Mouse (Mus musculus): ENCODE data around the gene Adamtsl5. TPM values are rescaled to one million over a fixed set of nuclear protein-coding genes. Genes with fewer than 3 reads are reported as not detected.
A peak's percentile ranks its signal among the peaks of the same experiment; 100 is the strongest.

Adamtsl5 gene
- total RNA-seq, 2 experiments from 2014 or later, result 7.5 to 10.0 TPM

DNA sequence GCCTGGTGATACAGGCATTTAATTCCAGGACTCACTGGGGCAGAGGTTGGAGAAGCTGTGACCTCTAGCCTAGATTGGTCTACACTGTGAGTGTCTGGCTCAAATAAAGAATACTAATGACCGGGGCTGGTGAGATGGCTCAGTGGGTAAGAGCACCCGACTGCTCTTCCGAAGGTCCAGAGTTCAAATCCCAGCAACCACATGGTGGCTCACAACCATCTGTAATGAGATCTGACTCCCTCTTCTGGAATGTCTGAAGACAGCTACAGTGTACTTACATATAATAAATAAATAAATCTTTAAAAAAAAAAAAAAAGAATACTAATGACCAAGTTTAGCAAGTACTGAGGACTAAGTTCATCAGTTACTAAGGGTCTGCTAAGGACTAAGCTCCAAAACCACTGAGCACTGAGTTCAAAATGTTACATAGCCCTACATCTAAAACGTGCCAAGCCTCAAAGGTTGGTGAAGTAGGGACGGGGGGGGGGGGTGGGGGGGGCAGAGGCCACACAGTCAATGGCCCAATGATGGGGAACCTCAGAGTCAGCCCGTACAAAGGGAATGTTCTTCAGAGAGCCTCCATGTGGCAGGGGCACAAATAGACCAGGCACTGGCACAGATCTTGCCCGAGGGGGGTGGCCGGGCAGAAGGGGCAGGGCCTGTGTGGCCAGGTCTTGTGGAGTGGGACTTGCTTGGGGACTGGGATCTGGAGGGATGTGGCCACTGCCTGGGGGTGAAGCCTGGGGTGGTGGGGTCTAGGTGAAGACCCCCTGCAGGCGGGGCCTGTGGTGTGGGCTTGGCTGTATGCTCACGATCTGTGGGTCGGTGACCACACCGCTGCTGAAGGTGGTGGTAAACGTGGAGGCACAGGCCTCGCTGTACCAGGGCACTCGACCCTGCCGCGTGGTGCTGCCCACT lies 23.8 kb downstream of the Adamtsl5 start:
- intact Hi-C loops (cut with DNase I), result no loop called here
- no peak for DNase-seq (ENCODE audit: low spot score in 2 of 2)

DNA sequence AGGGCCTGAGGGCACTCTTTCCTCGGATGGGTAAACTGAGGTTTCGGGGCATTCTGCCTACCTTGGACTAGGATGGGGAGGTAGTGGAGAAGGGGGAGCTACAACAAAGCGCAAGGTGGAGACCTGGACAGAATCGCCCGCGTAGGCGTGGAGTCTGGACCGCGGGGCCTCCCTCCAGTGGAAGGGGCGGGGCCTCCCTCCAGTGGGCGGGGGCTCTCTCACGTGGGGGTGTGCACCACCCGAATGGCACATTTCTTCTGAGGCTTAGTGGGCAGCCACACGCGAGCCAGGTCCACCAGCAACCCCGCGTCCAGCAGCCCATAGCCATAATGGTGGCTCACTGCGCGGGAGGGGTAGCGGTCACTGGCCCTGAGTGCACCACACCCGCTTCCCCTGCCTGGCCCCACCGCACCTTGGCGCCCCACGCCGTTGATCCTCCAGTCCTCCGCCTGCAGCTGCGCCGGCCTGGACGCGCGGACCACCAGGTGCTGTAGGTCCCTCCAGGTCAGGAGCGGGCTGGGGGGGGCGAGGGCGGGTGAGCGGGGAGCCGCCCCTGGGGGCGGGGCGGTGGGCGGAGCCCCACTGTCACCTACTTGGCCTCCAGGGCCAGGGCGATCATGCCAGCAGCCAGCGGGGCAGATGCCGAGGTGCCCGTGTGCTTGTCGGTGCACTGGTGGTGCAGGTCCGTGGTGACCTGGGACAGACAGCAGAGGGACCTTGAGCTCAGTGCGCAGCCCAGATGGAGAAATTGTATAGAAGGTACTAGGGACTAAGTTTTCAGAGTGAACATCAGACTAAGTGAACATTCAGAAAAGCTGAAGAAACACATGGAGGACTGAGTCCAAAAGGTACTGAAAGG lies 24.7 kb downstream of the Adamtsl5 start:
- intact Hi-C loops (cut with DNase I), result no loop called here
- DNase-seq (ENCODE audit: low spot score in 2 of 2), result no peak

DNA sequence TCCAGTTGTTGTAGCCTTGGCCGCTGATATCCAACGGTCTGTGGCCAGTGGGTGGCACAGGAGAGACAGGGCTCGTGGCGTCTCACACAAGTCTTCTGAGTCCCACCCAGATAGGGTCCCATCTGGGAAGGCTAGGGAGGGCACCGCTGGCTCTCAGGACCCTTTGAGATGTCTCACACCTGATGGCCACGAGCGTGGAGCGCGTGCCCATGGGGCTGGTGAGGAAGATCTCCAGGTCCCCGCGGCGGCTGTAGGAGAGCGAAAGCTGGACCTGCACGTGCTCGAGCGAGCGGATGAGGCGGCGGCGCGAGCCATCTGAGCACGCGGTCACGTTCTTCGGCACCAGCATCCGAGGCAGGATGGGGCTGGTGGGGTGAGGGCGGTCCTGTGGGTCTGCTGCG lies 25.4 kb downstream of the Adamtsl5 start:
- intact Hi-C loops (cut with DNase I), result no loop called here
- no peak for DNase-seq (ENCODE audit: low spot score in 2 of 2)

DNA sequence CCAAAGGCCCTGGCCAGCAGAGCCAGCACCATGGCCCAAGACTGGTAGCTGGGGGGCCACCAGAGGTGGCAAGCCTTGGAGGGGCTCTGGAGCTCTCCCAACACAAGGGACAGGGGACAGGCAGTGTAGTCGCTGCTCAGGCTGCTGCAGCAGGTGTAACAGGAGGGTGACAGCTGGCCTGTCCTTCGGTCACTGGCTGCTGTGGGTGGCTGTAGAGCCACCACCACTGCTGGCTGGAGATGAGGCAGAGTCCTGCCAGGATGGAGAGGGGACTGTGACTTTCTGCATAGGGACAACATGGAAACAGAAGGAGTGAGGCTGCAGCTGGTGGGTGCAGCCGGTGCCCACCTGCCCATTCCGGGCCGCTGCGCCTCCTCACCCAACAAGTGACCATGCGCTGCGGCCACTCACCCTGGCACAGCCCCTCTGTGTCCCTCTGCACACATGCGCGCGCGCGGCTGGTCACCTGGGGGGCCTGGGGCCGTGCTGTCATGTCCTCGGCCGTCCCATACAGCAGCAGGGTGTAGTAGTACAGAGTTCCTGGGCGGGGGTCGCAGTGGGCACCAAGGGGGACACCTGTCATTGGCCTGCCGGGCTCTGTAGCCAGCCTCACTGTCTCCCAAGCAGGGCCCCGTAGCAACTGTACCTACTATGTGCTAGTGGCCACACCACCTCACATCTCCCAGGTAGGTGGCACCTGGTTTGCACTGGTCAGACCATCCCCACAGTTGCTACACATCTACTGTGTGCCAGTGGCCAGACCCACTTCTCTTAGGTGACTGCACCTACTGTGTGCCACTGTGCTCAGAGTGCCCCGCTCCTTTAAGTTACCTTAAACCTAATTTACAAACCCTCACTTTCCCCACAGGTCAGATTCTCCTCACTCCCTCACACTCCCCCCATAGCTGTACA lies 26.3 kb downstream of the Adamtsl5 start:
- intact Hi-C loops (cut with DNase I), result no loop called here

DNA sequence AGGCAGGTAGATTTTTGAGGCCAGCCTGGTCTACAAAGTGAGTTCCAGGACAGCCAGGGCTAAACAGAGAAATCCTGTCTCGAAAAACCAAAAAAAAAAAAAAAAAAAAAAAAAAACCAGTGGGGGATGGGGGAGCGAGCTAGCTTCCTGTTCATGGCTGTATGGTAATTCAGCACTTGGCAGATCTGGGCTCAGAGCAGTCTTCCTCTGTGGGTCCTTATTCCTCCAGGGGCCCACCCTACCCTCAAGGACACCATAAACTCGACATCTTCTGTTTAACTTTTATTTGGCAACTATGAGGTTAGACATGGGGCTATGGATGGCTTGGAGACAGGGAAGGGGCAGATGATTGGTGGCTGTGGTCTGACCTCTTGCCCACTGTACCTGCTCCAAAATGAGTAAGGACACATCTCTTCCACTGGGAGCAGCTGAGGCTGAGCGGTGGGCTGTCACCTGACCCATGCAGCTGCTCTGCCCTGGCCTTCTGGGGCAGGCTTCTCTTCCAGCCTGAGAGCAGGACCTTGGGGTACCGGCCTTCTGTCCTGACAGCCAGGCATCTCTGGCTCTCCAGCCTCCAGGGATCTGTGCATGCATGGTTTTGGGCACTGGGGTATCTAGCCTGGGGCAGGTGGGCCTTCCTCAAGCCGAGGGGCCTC lies 27.1 kb downstream of the Adamtsl5 start:
- DNase-seq (ENCODE audit: low spot score in 2 of 2), result no peak
- intact Hi-C loops (cut with DNase I), result no loop called here

More for the DNA sequence above, 26.3 kb downstream of the Adamtsl5 start:
- DNase-seq (ENCODE audit: low spot score in 2 of 2), result no peak

DNA sequence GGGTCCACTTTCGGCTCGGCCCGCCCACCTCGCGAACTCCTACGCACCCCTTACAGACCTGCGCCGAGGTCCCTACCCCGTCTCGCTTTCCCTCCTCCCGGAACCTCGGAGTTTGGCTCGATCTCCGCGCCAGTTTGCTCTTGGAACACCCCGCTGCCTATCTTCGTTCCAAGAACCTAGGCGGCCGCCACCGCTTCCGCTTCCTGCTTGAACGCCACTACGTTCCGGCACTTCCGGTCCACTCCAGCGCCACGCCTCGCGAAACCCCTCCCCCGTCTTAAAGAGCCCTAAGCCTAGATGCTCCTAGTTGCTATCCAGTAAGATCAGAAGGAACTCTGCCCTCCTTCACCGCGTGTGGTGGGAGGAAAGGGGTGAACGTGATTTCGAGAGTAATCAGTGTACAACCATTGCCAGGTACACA lies 27.9 kb downstream of the Adamtsl5 start, which contains the start of gene 2310011J03Rik:
2310011J03Rik (minus strand) TSS at position 198 of the 421 bp plus-strand sequence.
- intact Hi-C loops (cut with DNase I), result no loop called here
- DNase-seq (ENCODE audit: low spot score in 2 of 2), result peak; percentile 93

DNA sequence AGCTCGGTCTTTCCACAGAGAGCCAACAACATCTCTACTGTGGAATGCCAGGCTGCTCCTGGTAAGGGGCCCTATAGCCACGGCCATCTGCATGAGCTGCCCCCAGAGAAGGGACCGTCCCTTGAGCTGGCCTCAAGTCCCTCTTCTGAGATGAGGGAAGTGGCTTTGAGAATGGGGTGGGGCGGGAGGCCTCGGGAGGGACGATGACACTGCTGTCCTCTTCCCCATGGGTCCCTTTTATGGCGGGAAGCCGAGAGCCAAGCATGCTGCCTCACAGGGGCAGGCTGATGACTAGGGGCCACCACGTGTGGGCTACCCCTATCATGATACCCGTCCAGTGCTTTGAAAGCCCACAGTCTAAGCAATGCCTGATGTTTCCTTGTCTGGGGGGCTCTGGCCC lies 31.2 kb downstream of the Adamtsl5 start:
- DNase-seq (ENCODE audit: low spot score in 2 of 2), result no peak
- intact Hi-C loops (cut with DNase I), result no loop called here

DNA sequence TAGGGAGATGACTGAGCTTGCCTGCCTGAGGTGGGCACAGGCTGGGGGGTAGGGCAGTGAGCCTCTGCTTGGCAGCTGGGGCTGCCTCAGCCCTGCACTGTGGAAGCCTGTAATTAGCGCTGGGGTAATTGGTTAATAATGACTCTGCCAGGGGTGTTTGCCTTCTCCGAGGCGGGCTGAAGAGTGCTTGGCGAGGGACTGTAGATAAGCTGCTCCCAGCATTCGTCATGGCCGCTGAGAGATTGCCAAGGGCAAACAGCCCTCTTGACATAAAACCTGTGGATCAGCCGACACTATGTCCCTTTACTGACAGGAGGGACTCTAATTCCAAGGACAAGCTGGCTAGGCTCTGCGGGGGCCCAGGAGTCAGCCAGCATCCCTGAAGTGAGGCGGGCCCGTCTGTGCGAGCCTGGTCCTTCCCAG lies 31.8 kb downstream of the Adamtsl5 start:
- intact Hi-C loops (cut with DNase I), result no loop called here
- DNase-seq (ENCODE audit: low spot score in 2 of 2), result peak in 1 of 2 experiments; percentile 23

DNA sequence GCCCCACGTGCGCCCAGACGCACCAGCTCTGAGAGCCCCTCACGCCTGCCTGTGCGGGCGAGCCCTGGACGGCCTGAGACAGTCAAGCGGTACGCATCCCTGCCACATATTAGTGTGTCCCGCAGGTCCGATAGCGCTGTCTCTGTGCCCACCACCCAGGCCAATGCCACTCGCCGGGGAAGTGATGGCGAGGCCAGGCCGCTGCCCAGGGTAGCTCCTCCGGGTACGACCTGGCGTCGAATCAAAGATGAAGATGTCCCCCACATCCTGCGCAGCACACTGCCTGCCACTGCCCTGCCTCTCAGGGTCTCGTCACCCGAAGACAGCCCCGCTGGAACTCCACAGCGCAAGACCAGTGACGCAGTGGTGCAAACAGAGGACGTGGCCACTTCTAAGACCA lies 32.9 kb downstream of the Adamtsl5 start:
- intact Hi-C loops (cut with DNase I), result no loop called here
- peak in 1 of 2 experiments; percentile 18 for DNase-seq (ENCODE audit: low spot score in 2 of 2)

DNA sequence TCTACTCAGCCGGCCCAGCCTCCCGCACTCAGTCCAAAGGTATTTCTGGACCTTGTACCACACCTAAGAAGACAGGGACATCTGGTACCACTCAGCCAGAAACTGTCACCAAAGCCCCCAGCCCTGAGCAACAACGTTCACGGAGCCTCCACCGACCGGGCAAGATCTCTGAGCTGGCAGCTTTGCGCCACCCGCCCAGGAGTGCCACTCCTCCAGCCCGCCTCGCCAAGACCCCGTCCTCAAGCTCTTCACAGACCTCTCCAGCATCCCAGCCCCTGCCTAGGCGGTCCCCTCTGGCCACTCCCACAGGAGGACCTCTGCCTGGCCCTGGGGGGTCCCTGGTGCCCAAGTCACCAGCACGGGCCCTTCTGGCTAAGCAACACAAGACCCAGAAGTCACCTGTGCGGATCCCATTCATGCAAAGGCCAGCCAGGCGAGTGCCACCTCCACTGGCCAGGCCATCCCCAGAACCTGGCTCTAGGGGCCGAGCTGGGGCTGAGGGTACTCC lies 33.7 kb downstream of the Adamtsl5 start:
- DNase-seq (ENCODE audit: low spot score in 2 of 2), result no peak
- intact Hi-C loops (cut with DNase I), result no loop called here

DNA sequence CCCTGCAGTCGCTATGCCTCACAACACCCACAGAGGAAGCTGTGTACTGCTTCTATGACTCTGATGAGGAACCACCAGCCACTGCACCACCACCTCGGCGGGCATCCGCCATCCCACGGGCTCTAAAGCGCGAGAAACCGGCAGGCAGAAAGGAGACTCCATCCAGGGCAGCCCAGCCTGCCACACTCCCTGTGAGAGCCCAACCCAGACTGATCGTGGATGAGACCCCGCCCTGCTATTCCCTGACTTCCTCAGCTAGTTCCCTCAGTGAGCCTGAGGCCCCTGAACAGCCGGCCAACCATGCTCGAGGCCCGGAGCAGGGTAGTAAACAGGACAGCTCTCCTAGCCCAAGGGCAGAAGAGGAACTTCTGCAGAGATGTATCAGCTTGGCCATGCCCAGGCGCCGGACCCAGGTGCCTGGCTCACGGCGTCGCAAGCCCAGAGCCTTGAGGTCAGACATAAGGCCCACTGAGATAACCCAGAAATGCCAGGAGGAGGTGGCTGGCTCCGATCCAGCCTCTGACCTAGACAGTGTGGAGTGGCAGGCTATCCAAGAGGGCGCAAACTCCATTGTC lies 34.5 kb downstream of the Adamtsl5 start:
- DNase-seq (ENCODE audit: low spot score in 2 of 2), result peak in 1 of 2 experiments; percentile 17
- intact Hi-C loops (cut with DNase I), result no loop called here

DNA sequence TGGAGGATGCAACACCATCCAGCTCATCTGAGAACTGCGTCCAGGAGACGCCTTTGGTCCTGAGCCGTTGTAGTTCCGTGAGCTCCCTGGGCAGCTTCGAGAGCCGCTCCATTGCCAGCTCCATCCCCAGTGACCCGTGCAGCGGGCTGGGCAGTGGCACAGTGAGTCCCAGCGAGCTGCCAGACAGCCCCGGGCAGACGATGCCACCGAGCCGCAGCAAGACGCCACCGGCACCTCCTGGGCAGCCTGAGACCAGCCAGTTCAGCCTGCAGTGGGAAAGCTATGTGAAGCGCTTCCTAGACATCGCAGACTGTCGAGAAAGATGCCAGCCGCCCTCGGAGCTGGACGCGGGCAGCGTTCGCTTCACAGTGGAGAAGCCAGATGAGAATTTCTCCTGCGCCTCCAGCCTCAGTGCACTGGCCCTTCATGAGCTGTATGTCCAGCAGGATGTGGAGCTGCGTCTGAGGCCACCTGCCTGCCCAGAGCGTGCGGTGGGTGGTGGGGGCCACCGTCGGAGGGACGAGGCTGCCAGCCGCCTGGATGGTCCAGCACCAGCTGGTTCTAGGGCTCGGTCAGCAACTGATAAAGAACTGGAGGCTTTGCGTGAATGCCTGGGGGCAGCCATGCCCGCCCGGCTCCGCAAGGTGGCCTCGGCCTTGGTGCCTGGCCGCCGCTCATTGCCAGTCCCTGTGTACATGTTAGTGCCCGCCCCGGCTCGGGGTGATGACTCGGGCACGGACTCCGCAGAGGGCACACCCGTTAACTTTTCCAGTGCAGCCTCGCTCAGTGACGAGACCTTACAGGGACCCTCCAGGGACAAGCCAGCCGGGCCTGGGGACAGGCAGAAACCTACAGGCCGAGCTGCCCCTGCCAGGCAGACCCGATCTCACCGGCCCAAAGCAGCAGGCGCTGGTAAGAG lies 35.4 kb downstream of the Adamtsl5 start:
- intact Hi-C loops (cut with DNase I), result no loop called here
- DNase-seq (ENCODE audit: low spot score in 2 of 2), result peak; percentile 36

DNA sequence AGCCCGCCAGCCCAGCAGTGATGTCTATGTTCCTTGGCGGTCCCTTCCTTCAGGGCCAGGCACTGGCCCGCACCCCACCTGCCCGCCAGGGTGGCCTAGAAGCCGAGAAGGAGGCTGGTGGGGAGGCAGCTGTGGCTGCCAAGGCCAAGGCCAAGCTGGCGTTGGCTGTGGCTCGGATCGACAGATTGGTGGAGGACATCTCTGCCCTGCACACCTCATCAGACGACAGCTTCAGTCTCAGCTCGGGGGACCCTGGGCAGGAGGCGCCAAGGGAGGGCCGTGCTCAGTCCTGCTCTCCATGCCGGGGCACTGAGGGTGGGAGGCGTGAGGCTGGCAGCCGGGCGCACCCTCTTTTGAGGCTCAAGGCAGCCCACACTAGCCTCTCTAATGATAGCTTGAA lies 36.7 kb downstream of the Adamtsl5 start:
- no peak for DNase-seq (ENCODE audit: low spot score in 2 of 2)
- intact Hi-C loops (cut with DNase I), result no loop called here

DNA sequence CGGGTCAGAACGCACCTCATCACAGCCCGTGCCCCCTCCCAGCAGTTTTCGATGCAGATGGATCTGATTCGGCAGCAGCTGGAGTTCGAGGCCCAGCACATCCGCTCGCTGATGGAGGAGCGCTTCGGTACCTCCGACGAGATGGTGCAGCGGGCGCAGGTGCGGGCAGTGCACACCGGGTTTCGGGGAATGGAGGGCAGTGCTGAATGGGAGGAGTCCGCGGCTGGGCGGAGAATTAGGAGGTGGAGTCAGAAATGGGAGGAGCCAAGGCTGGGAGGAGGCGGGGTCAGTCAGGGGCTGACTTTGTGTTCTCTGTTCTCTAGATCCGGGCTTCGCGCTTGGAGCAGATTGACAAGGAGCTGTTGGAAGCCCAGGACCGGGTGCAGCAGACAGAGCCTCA lies 43.4 kb downstream of the Adamtsl5 start:
- intact Hi-C loops (cut with DNase I), result no loop called here
- DNase-seq (ENCODE audit: low spot score in 2 of 2), result no peak

DNA sequence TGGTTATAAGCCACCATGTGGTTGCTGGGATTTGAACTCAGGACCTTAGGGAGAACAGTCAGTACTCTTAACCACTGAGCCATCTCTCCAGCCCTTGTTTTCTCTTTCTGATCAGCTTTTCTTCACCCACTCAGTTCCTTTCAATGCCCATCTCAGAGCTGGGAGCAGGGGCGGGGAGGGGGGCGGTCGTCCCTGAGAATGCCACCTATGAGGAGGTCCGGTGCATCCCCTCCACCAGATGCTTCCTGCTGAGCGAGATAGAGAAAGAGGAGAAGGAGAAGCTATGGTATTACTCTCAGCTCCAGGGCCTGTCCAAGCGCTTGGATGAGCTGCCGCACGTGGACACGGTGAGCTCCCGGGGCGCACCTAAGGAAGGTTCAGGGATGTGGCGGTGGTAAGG lies 43.8 kb downstream of the Adamtsl5 start:
- intact Hi-C loops (cut with DNase I), result no loop called here
- no peak for DNase-seq (ENCODE audit: low spot score in 2 of 2)

DNA sequence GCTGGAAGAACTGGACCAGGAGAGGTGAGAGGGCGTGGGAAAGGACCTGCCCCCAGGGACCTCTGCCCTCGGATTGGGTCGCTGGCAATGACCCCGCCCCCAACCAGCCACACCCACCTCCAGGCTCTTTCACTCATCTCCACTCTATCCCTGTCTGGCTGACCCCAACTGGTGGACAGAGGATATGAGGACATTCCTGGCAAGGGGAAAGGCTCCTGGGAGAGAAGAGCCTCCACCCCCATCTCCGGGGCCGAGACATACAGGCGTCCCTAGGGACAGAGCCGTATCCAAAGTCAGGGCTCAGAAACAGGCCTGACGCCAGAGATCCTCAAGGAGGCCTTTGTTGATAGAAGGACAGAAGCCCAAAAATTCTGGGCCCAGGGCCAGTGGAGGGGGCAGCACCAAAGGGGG lies 45.7 kb downstream of the Adamtsl5 start:
- peak in 1 of 2 experiments; percentile 48 for DNase-seq (ENCODE audit: low spot score in 2 of 2)
- intact Hi-C loops (cut with DNase I), result no loop called here

DNA sequence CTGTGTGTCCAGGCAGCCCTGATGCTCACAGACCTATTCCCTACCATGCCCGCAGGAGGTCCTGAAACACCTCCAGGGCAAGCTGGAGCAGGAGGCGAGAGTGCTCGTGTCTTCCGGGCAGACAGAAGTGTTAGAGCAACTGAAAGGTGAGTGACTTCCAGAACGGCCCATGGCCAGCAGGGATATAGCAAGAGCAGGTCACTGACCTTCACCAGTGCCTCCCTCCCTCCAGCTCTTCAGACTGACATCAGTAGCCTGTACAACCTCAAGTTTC lies 46.2 kb downstream of the Adamtsl5 start:
- intact Hi-C loops (cut with DNase I), result no loop called here
- DNase-seq (ENCODE audit: low spot score in 2 of 2), result no peak

Data from left cerebral cortex, postnatal 36 days (tissue).